Mouse (Mus musculus): ENCODE data around the gene Gne. TPM values are rescaled to one million over a fixed set of nuclear protein-coding genes. Genes with fewer than 3 reads are reported as not detected.
"Not testable (repeated sequence)": the region's sequence is repeated elsewhere in the genome, so short reads cannot be mapped to it uniquely, and the experiment has no call there.

Gne gene
- polyA plus RNA-seq, 1 experiment from 2014 or later = 23.6 TPM

DNA sequence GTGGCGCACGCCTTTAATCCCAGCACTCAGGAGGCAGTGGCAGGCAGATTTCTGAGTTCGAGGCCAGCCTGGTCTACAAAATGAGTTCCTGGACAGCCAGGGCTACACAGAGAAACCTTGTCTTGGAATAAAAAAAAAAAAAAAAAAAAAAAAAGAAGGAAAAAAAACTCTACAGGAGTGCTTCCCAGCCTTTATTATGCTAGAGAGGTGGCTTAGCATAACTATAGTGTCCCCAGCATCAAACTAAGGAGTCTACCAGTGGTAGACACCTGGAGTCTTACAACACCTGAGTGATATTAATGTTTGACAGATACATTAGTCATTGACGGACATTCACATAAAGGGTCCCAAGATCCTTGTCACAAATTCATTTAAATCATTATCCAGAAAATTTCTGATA lies 40.8 kb downstream of the Gne start:
- peaks cover 59% of the 10 kb centered on the region for H3K36me3 ChIP-seq
- not testable (repeated sequence) for H3K4me2 ChIP-seq; H3K27me3 ChIP-seq; H3K27ac ChIP-seq; ATAC-seq (ENCODE audit: insufficient number of reproducible peaks, insufficient read depth, low FRiP score, low TSS enrichment, low read depth); H3K9me3 ChIP-seq; H3K4me1 ChIP-seq; H3K9ac ChIP-seq; H3K4me3 ChIP-seq
- WGBS = 89% methylated on average over 4 of the region's 4 CpGs

DNA sequence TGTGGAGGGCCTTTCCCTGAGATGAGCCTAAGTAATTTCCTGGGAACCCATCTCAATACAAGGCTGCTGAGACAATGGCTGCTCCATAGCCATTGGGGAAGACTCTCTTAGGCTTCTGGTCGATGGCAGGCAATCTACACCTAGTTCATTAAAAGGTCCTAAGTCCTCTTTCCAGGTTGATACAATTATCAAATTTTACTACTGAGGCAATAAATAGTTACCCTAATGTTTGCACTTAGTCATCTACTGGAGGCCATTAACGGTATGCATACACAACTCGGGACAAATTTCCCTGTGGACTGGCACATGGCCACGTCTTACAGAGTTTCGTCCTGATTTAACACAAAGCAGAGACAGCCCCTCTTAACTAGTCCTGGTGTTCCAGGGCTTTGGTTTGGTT lies 41.5 kb downstream of the Gne start:
- H3K4me2 ChIP-seq = no peak overlapping the region
- no peak overlapping the region for H3K4me3 ChIP-seq
- H3K9me3 ChIP-seq = no peaks in the 10 kb centered on the region
- no peak overlapping the region for H3K27ac ChIP-seq
- 63% methylated on average over 5 of the region's 5 CpGs for WGBS
- H3K9ac ChIP-seq = no peak overlapping the region
- peaks cover 67% of the 10 kb centered on the region for H3K36me3 ChIP-seq
- H3K4me1 ChIP-seq = no peaks in the 10 kb centered on the region
- H3K27me3 ChIP-seq = no peaks in the 10 kb centered on the region
- no peak for ATAC-seq (ENCODE audit: insufficient number of reproducible peaks, insufficient read depth, low FRiP score, low TSS enrichment, low read depth)

DNA sequence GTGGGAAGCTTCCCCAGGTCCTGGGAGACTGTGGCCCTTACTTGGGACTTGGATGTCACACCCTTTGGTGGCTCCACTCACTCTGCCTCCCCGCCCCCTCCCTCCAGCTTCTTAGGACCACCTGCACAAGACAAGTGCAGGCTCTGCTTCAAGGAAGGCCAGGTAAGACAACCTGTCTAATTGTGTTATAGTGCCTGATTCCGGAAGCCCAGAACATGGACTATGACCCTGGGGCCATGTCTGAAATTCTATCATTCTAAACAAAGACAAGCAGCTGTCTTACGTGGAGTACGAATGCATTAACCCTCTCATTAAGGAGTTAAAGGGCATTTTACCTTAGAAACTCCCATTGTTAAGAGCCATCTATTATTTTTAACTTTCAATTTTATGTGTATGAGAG lies 43.2 kb downstream of the Gne start:
- 89% methylated on average over 4 of the region's 4 CpGs for WGBS
- H3K9ac ChIP-seq = no peak overlapping the region
- no peak for ATAC-seq (ENCODE audit: insufficient number of reproducible peaks, insufficient read depth, low FRiP score, low TSS enrichment, low read depth)
- H3K4me3 ChIP-seq = no peak overlapping the region
- no peaks in the 10 kb centered on the region for H3K4me1 ChIP-seq
- H3K9me3 ChIP-seq = no peaks in the 10 kb centered on the region
- peaks cover 74% of the 10 kb centered on the region for H3K36me3 ChIP-seq
- H3K27me3 ChIP-seq = no peaks in the 10 kb centered on the region
- no peak overlapping the region for H3K27ac ChIP-seq
- no peak overlapping the region for H3K4me2 ChIP-seq

DNA sequence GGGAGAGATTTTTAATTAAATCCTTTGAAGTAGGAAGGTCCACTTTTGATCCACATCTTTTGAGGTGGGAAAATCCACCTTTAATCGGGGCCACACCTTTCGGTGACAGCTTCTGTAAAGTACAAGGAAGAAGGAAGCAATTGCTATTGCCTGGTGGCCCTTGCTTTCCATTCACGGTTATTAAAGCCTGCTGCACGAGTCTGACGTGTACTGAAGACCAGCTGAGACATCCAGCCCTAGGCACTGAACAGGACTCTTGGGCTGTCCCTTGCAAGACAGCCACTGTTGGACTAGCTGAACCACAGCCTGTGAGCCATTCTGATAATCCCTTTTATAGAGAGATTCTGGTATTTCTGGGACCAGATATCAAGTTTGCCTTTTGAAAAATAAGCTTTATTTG lies 47.5 kb downstream of the Gne start:
- Histone ChIP-seq H3K27me3 (no peaks in the 10 kb centered on the region), H3K27ac (no peak overlapping the region), H3K9ac (no peak overlapping the region), H3K4me3 (no peak overlapping the region), H3K4me1 (no peaks in the 10 kb centered on the region), H3K36me3 (peaks cover 81% of the 10 kb centered on the region), H3K4me2 (no peak overlapping the region), H3K9me3 (no peaks in the 10 kb centered on the region)
- no peak for ATAC-seq (ENCODE audit: insufficient number of reproducible peaks, insufficient read depth, low FRiP score, low TSS enrichment, low read depth)
- WGBS = 53% methylated on average over 5 of the region's 5 CpGs

DNA sequence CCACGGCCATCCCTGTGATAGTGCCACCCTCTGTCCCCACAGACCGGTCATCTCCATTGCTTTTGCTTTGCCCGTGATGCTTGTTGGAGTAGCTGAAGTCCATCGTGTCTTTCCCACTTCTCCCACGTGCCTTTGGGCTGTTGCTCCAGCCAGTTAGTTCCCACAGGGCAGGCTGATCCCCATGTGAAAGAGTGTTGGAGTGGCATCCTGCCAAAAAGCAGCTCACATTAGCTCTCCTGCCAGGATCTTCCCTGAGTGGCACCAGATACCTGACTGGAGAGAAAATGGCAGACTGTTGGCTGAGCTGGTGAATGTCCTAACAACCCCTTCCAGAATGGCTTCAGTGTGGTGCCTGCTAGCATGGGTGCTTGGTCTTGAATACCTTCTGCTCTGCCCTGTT lies 52.5 kb downstream of the Gne start:
- WGBS = 90% methylated on average over 5 of the region's 5 CpGs
- Histone ChIP-seq H3K27me3 (no peaks in the 10 kb centered on the region), H3K4me3 (no peak overlapping the region)

DNA sequence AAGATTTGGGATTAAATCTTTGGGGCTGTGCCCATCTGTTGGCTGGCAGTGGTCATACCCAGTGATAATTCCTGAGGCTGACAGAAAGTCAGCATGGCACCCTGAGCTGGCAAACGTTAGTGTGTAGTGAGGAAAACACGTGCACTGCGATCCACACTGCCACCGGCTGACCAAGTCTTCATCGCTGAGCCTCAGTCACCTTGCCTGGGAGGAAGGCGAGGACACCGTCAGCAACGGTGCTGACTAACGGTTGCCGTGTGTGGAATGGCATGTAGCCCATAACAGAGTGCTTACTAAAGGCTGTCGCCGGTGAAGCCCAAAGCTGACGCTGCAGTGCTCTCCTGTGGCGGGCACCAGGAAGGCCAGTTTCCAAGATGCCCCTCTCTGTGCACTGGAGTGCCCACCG lies 54.3 kb downstream of the Gne start:
- Histone ChIP-seq H3K4me1 (0 out of 2 replicates have a peak, but pooled peaks cover 4% of the 10 kb centered on the region), H3K27ac (no peak overlapping the region), H3K27me3 (no peaks in the 10 kb centered on the region), H3K9me3 (no peaks in the 10 kb centered on the region), H3K9ac (no peak overlapping the region), H3K4me2 (no peak overlapping the region), H3K36me3 (peaks cover 95% of the 10 kb centered on the region), H3K4me3 (no peak overlapping the region)
- 92% methylated on average over 15 of the region's 15 CpGs for WGBS
- ATAC-seq (ENCODE audit: insufficient number of reproducible peaks, insufficient read depth, low FRiP score, low TSS enrichment, low read depth) = no peak

More for the DNA sequence above, 52.5 kb downstream of the Gne start:
- 0 out of 2 replicates have a peak, but pooled peaks cover 4% of the 10 kb centered on the region for H3K4me1 ChIP-seq
- H3K4me2 ChIP-seq = no peak overlapping the region
- H3K9ac ChIP-seq = no peak overlapping the region
- no peaks in the 10 kb centered on the region for H3K9me3 ChIP-seq
- H3K27ac ChIP-seq = no peak overlapping the region
- ATAC-seq (ENCODE audit: insufficient number of reproducible peaks, insufficient read depth, low FRiP score, low TSS enrichment, low read depth) = no peak
- H3K36me3 ChIP-seq = peaks cover 84% of the 10 kb centered on the region

DNA sequence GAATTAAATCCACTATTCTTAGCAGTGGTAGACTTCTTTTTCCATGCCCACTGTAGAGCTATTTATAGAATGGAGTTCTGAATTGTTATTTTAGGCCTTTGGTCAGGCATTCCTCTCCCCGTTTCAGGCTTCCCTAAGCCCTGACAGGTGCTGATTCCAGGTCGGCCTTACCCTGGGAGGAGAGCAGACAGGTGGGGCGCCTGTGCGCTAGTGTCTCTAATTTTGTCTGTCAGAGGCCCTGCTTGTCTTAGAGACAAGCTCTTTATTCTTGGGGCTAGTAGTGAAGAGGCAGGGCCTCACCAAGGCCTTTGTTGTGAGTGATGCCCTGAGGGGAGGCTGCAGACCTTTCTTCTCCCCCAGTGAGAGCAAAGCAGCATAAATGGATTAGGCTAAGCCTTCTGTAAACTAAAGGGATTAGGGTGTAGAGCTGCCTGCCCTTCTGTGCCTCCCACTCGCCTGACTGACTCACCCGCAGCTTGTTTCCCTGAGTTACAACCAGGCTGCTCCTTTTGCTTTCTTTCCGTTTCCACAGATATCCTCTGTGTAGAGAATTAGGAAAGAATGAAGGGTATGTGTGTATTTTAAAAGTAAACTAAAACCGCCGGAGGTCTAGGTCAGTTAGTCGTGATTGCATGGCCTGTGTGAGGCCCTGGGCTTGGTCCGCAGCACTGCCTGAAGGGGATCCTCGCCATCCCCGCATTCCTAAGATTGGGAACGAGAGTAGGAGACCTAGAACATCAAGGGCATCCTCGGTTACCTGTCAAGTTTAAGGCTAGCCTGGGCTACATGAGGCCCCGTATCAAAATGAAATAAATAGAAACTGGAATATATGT lies 55.5 kb downstream of the Gne start:
- no peak overlapping the region for H3K4me3 ChIP-seq
- 0 out of 2 replicates have a peak, but pooled peaks cover 4% of the 10 kb centered on the region for H3K4me1 ChIP-seq
- H3K9ac ChIP-seq = no peak overlapping the region
- no peaks in the 10 kb centered on the region for H3K9me3 ChIP-seq
- no peak overlapping the region for H3K4me2 ChIP-seq
- H3K27ac ChIP-seq = peak overlapping the region; percentile 30
- WGBS = 38% methylated on average over 16 of the region's 16 CpGs
- H3K36me3 ChIP-seq = peaks cover 100% of the 10 kb centered on the region
- peak; percentile 43; the same call in 1 of the 2 replicates for ATAC-seq (ENCODE audit: insufficient number of reproducible peaks, insufficient read depth, low FRiP score, low TSS enrichment, low read depth)
- H3K27me3 ChIP-seq = no peaks in the 10 kb centered on the region

DNA sequence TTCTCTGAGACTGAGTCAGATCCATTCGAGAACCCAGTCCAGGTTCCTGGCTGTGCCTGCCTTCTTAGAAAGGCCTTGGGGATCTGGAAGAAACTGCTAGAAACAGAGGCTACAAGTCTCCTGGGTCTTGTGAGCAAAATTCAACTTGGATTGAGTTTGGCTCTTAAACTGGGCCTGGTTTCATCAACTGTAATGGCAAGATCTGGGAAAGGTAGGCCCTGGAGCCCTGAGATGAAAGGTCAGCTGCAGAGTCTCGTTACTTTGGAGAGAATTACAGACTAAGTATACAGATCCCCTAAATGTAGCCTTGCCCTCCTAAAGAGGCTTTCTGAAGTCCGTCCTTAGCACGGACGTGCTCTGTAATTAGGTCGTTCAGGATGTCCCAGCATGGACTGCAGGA lies 58.4 kb downstream of the Gne start:
- 84% methylated on average over 6 of the region's 6 CpGs for WGBS

DNA sequence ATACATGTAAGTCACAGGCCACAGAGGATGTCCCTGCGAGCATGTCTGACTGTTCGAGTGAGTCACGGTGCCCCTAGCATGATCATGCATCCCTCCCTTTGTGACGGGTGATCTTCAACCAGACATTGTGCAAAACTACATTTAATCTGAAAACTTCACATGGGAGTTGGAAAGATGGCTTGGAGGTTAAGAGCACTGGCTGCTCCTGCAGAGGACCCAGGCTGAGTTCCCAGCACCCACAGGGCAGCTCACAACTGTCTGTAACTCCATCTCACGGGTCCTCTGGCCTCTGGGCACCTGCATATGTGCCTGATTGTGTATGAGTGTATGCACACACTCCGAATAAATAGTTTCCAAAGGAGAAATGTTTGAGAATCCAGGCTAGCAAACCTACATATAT lies 59.7 kb downstream of the Gne start:
- WGBS = 94% methylated on average over 6 of the region's 6 CpGs
- no peak overlapping the region for H3K4me3 ChIP-seq
- 0 out of 2 replicates have a peak, but pooled peaks cover 8% of the 10 kb centered on the region for H3K4me1 ChIP-seq
- 0 out of 2 replicates have a peak overlapping the region, but pooled peaks have one; percentile 29 for H3K27ac ChIP-seq
- H3K9ac ChIP-seq = no peak overlapping the region
- ATAC-seq (ENCODE audit: insufficient number of reproducible peaks, insufficient read depth, low FRiP score, low TSS enrichment, low read depth) = no peak
- peaks cover 98% of the 10 kb centered on the region for H3K36me3 ChIP-seq
- H3K4me2 ChIP-seq = no peak overlapping the region
- no peaks in the 10 kb centered on the region for H3K9me3 ChIP-seq
- H3K27me3 ChIP-seq = no peaks in the 10 kb centered on the region

More for the DNA sequence above, 58.4 kb downstream of the Gne start:
- Histone ChIP-seq H3K36me3 (peaks cover 98% of the 10 kb centered on the region), H3K4me3 (no peak overlapping the region), H3K4me1 (0 out of 2 replicates have a peak, but pooled peaks cover 8% of the 10 kb centered on the region), H3K9me3 (no peaks in the 10 kb centered on the region), H3K27me3 (no peaks in the 10 kb centered on the region), H3K4me2 (no peak overlapping the region), H3K27ac (no peak overlapping the region), H3K9ac (no peak overlapping the region)
- no peak for ATAC-seq (ENCODE audit: insufficient number of reproducible peaks, insufficient read depth, low FRiP score, low TSS enrichment, low read depth)

DNA sequence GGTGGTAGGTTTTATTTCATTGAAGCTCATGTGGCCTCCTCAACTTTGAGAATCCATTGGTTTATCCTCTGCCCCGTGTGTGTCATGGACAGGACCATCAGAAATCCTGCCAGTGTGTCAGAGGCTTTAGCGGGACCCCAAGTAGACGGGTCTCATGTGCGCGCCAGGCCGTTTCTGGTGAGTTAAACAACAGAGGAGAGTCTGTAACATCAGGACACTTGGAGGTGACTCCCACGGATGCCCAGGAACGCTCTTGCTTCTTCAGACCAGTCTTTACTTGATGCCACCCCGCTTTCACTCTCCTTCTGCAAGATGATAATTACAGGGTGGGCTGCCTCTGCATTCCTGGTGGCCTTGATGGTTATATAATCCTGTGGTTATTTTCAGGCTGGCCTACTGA lies 60.3 kb downstream of the Gne start:
- 82% methylated on average over 9 of the region's 9 CpGs for WGBS
- H3K27ac ChIP-seq = no peak overlapping the region
- no peaks in the 10 kb centered on the region for H3K27me3 ChIP-seq
- ATAC-seq (ENCODE audit: insufficient number of reproducible peaks, insufficient read depth, low FRiP score, low TSS enrichment, low read depth) = no peak
- H3K9ac ChIP-seq = no peak overlapping the region
- no peak overlapping the region for H3K4me3 ChIP-seq
- no peaks in the 10 kb centered on the region for H3K9me3 ChIP-seq
- H3K36me3 ChIP-seq = peaks cover 98% of the 10 kb centered on the region
- 0 out of 2 replicates have a peak, but pooled peaks cover 8% of the 10 kb centered on the region for H3K4me1 ChIP-seq
- no peak overlapping the region for H3K4me2 ChIP-seq

DNA sequence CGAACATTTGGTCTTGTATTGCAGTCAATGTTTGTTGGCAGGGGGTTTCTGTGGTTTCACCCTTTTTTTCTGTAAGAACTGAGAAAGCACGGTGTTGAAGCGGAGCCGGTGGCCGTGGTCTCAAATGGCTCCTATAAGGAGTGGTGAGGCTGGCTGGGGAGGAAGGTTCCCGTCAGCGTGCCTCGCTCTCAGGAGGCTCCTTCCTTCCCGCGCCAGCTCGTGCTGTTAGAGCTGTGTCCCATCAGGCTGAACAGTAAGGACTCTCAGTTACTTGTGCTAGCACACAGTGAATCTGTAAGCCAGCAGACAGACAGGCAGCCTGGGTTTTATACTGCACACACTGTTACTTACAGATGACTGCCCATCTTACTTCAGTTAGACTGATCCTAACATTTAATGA lies 61.2 kb downstream of the Gne start:
- Histone ChIP-seq H3K4me2 (no peak overlapping the region), H3K27ac (no peak overlapping the region; the same call in 1 of the 2 replicates), H3K4me3 (no peak overlapping the region), H3K4me1 (0 out of 2 replicates have a peak, but pooled peaks cover 10% of the 10 kb centered on the region), H3K9ac (no peak overlapping the region), H3K9me3 (no peaks in the 10 kb centered on the region), H3K36me3 (peaks cover 94% of the 10 kb centered on the region), H3K27me3 (no peaks in the 10 kb centered on the region)
- no peak for ATAC-seq (ENCODE audit: insufficient number of reproducible peaks, insufficient read depth, low FRiP score, low TSS enrichment, low read depth)
- WGBS = 82% methylated on average over 11 of the region's 11 CpGs

DNA sequence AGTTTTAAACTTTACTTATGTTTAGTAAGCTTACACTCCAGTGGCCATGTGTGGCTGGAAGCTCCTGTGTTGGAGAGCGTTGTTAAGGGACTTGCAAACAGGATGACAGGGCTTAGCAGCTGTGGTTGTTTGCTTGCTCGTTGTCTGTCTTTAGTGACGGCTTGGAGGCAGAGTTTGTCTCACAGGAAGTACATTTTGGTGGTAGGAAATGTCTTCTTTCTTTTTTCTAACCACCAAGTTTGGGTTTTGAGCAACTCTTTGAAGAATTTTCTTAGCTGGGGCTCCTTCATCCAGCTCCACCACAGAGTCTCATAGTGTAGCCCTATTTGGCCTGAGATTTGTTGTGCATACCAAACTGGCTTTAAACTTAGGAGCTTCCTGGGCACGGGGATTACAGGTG lies 61.7 kb downstream of the Gne start:
- H3K27me3 ChIP-seq = no peaks in the 10 kb centered on the region
- peaks cover 90% of the 10 kb centered on the region for H3K36me3 ChIP-seq
- no peaks in the 10 kb centered on the region for H3K9me3 ChIP-seq
- 0 out of 2 replicates have a peak, but pooled peaks cover 7% of the 10 kb centered on the region for H3K4me1 ChIP-seq
- no peak overlapping the region for H3K4me2 ChIP-seq
- H3K27ac ChIP-seq = no peak overlapping the region; the same call in 1 of the 2 replicates
- no peak overlapping the region for H3K4me3 ChIP-seq
- H3K9ac ChIP-seq = no peak overlapping the region
- ATAC-seq (ENCODE audit: insufficient number of reproducible peaks, insufficient read depth, low FRiP score, low TSS enrichment, low read depth) = no peak
- 80% methylated on average over 4 of the region's 4 CpGs for WGBS
